Mouse (Mus musculus) embryonic facial prominence, embryonic 13.5 days (tissue): ENCODE measurements around the gene Nemp1. TPM values are rescaled to one million over a fixed set of nuclear protein-coding genes. Genes with fewer than 3 reads are reported as not detected.
"Not testable (repeated sequence)": the region's sequence is repeated elsewhere in the genome, so short reads cannot be mapped to it uniquely, and the experiment has no call there.

Experiments
- ATAC-seq: fragments of 200-750 bp; cut with Nextera tagmentation; 2 replicates; pipeline ENCODE4 v1.8.0; 2017; ENCODE audit warnings: low read depth; ENCODE audit not compliant: insufficient number of reproducible peaks, insufficient read depth, low FRiP score, low TSS enrichment
- H3K27ac ChIP-seq: fragments of 300-500 bp; sonication (generic); 2 replicates; pipeline ENCODE4 v1.5.1; 2015; ENCODE audit warnings: moderate library complexity, mild to moderate bottlenecking, inconsistent platforms
- H3K27me3 ChIP-seq: fragments of 300-500 bp; sonication (generic); 2 replicates; pipeline ENCODE4 v1.6.1; 2015; ENCODE audit warnings: mild to moderate bottlenecking, inconsistent platforms
- H3K36me3 ChIP-seq: fragments of 300-500 bp; sonication (generic); 2 replicates; pipeline ENCODE4 v1.6.1; 2015; ENCODE audit warnings: mild to moderate bottlenecking, inconsistent platforms
- H3K4me1 ChIP-seq: fragments of 300-500 bp; sonication (generic); 2 replicates; pipeline ENCODE4 v1.6.1; 2015; ENCODE audit warnings: inconsistent platforms
- H3K4me2 ChIP-seq: fragments of 300-500 bp; sonication (generic); 2 replicates; pipeline ENCODE4 v1.6.1; 2015; ENCODE audit warnings: moderate library complexity, mild to moderate bottlenecking, inconsistent platforms
- H3K4me3 ChIP-seq: fragments of 300-500 bp; sonication (generic); 2 replicates; pipeline ENCODE4 v1.5.1; 2015; ENCODE audit warnings: mild to moderate bottlenecking, inconsistent platforms
- H3K9ac ChIP-seq: fragments of 300-500 bp; sonication (generic); 2 replicates; pipeline ENCODE4 v1.6.1; 2015; ENCODE audit warnings: mild to moderate bottlenecking, inconsistent platforms
- H3K9me3 ChIP-seq: fragments of 300-500 bp; sonication (generic); 2 replicates; pipeline ENCODE4 v1.6.1; 2016; ENCODE audit warnings: inconsistent platforms
- WGBS: fragments of 180-500 bp; shearing (Covaris S2); methylation state at CpG from one replicate; pipeline ENCODE4 v1.1.7; 2015; ENCODE audit warnings: mixed read lengths; 5-methylcytosine and 5-hydroxymethylcytosine counted together
- polyA plus RNA-seq: library from polyadenylated mRNA; unstranded; fragments of >200 nt; fragmentation: Nextera tagmentation; extraction: Ambion mirVana; gene quantifications from 2 replicates; pipeline ENCODE4 v1.2.1, GENCODE M21; 2015

The Nemp1 gene
- polyA plus RNA-seq, 1 experiment from 2014 or later, result 9.1 TPM

DNA sequence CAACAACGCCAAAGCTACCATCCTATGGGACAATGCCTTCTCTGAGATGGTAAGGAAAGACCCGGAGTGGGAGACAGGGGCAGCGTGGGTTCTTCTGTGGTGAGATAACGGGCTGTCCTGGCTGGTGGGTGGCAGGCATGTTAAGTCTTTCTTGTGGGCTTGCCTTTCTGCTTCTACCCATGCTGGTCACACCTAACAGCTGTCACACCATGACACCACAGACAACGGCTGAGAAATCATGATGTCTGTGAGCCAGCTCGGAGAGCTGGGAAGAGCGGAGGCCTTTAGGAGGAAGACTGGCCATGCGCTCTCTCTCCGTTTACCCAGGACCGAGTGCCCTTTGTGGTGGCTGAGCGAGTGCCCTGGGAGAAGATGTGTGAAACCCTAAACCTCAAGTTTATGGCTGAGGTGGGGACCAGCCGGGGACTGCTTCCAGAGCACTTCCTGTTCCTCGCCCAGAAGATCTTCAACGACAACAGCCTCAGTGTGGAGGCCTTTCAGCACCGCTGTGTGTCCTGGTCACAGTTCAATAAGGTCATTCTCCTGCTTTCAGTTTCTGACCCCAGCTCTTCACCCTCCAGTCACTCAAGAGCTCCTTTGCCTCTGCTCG is 11.6 kb upstream of the Nemp1 start:
- peaks cover 21% of the 10 kb centered on the region for H3K4me1 ChIP-seq
- H3K4me3 ChIP-seq, result no peak overlapping the region
- 66% methylated on average over 16 of the region's 16 CpGs for WGBS
- H3K36me3 ChIP-seq, result peaks cover 66% of the 10 kb centered on the region
- no peaks in the 10 kb centered on the region for H3K9me3 ChIP-seq
- H3K27me3 ChIP-seq, result no peaks in the 10 kb centered on the region
- ATAC-seq, result no peak
- no peak overlapping the region for H3K27ac ChIP-seq
- no peak overlapping the region for H3K4me2 ChIP-seq
- H3K9ac ChIP-seq, result no peak overlapping the region

DNA sequence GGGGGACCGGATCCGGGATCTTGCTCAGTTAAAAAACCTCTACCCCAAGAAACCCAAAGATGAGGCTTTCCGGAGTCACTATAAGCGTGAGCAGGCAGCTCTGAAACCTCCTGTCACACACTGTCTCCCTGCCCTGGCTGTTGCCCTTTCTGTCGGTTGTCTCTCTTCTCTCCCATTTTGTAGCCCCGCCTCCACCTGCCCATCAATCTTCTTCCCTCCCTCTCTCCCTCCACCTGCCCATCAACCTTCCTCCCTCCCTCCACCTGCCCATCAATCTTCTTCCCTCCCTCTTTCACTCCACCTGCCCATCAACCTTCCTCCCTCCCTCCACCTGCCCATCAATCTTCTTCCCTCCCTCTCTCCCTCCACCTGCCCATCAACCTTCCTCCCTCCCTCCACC is 9.1 kb upstream of the Nemp1 start:
- not testable (repeated sequence) for H3K4me3 ChIP-seq, H3K4me2 ChIP-seq, ATAC-seq, H3K27me3 ChIP-seq, H3K27ac ChIP-seq, H3K9ac ChIP-seq, H3K9me3 ChIP-seq
- peaks cover 40% of the 10 kb centered on the region for H3K4me1 ChIP-seq
- WGBS, result 48% methylated on average over 6 of the region's 6 CpGs
- peaks cover 70% of the 10 kb centered on the region for H3K36me3 ChIP-seq

GRCm38 (mm10) chr10:127658076-127658475 is 8.6 kb upstream of the Nemp1 start:
- peak overlapping the region; percentile 39; the same call in 1 of the 2 replicates for H3K27ac ChIP-seq
- peaks cover 40% of the 10 kb centered on the region for H3K4me1 ChIP-seq
- no peak overlapping the region for H3K9ac ChIP-seq
- H3K4me2 ChIP-seq, result peak overlapping the region; percentile 5; the same call in 1 of the 2 replicates
- no peaks in the 10 kb centered on the region for H3K9me3 ChIP-seq
- no peak for ATAC-seq
- no peak overlapping the region for H3K4me3 ChIP-seq
- no peaks in the 10 kb centered on the region for H3K27me3 ChIP-seq
- peaks cover 70% of the 10 kb centered on the region for H3K36me3 ChIP-seq
- WGBS, result 10% methylated on average over 6 of the region's 6 CpGs

DNA sequence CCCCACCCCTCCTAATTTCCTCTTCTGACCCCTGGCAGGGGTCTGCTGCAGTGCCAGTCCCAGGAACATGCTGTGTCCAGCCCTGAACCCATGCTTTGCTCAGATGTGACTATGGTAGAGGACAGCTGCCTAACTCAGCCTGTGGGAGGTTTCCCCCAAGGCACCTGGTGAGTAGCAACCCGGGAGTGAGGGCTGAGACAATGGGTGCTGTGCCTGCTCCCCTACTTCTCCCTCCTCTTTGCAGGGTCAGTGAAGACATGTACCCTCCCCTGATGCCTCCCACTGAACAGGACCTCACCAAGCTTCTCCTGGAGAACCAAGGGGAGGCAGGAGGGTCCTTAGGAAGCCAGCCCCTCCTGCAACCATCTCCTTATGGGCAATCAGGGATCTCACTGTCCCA is 7.2 kb upstream of the Nemp1 start:
- H3K4me2 ChIP-seq, result no peak overlapping the region
- 56% methylated on average over 1 of the region's 1 CpGs for WGBS
- no peak overlapping the region for H3K4me3 ChIP-seq
- H3K9me3 ChIP-seq, result no peaks in the 10 kb centered on the region
- no peak for ATAC-seq
- no peaks in the 10 kb centered on the region for H3K27me3 ChIP-seq
- H3K36me3 ChIP-seq, result peaks cover 72% of the 10 kb centered on the region
- H3K4me1 ChIP-seq, result peaks cover 50% of the 10 kb centered on the region
- H3K27ac ChIP-seq, result no peak overlapping the region
- H3K9ac ChIP-seq, result no peak overlapping the region

DNA sequence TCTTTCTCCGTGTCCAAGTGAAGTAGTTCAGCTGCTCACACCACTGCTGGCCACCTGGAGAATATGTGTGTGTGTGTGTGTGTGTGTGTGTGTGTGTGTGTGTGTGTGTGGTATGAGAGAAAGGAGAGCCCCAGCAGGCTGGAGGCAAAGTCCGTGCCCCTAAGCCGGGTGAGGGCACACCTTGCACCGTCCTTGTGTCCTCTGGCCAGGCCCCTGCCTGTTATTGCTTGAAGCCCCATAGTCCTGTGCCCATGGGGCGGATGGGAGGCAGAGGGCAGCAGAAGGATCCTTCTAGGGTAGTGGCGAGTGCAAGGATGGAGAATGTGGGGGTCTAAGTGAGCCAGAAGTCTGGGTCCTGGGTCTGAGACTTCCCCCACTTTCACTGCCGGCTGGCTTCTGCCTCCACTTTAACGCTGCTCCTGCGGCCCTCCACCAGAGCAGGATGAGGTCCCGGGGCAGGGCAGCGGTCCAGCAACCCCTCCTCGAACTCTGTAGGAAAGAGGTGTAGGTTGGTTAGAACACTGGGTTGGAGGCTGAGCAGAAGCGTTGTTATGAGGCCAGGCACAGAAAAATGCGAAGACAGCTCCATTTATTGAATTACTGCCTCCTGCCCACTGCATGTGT is 5.3 kb upstream of the Nemp1 start:
- Histone ChIP-seq H3K4me2 (peak overlapping the region; percentile 90), H3K9ac (peak overlapping the region; percentile 55), H3K27me3 (no peaks in the 10 kb centered on the region), H3K9me3 (no peaks in the 10 kb centered on the region), H3K4me1 (peaks cover 63% of the 10 kb centered on the region), H3K36me3 (peaks cover 59% of the 10 kb centered on the region), H3K27ac (peak overlapping the region; percentile 86), H3K4me3 (peak overlapping the region; percentile 87)
- no peak for ATAC-seq
- WGBS, result 28% methylated on average over 14 of the region's 14 CpGs

- Histone ChIP-seq H3K4me3 (peak overlapping the region; percentile 87), H3K27ac (peak overlapping the region; percentile 86), H3K4me2 (peak overlapping the region; percentile 90), H3K27me3 (no peaks in the 10 kb centered on the region), H3K4me1 (peaks cover 63% of the 10 kb centered on the region), H3K36me3 (peaks cover 55% of the 10 kb centered on the region), H3K9me3 (no peaks in the 10 kb centered on the region), H3K9ac (peak overlapping the region; percentile 62)
- ATAC-seq, result peak; percentile 23; the same call in 1 of the 2 replicates
- WGBS, result 8% methylated on average over 16 of the region's 16 CpGs
These were observed 4.6 kb upstream of the Nemp1 start for GRCm38 (mm10) chr10:127661915-127662663.

- 28% methylated on average over 19 of the region's 19 CpGs for WGBS
- Histone ChIP-seq H3K4me3 (peak overlapping the region; percentile 87), H3K9ac (peak overlapping the region; percentile 62), H3K27ac (peak overlapping the region; percentile 86), H3K27me3 (no peaks in the 10 kb centered on the region), H3K36me3 (peaks cover 53% of the 10 kb centered on the region), H3K4me1 (peaks cover 65% of the 10 kb centered on the region), H3K9me3 (no peaks in the 10 kb centered on the region), H3K4me2 (peak overlapping the region; percentile 90)
- no peak for ATAC-seq
These were observed 3.9 kb upstream of the Nemp1 start for GRCm38 (mm10) chr10:127662666-127663253.

DNA sequence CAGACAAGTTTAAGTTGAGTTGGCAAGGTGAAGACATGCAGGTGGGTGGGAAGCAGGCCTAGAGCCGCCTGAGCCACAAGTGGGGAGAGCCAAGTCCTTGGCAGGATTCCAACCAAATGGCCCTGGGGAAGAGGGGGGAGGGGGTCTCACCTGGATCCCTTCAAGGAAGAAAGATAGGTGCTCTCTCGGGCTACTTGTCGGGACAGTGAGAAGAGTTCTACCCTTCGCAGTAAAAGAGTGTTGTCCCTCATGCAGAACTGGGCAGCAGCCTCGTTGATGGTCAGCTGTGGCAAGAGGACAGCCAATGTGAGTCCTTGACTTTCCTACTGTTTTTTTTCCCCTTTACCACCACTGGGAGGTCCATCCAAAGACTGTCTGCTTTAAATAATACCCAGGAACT is 3.1 kb upstream of the Nemp1 start:
- WGBS, result 20% methylated on average over 5 of the region's 5 CpGs
- peak overlapping the region; percentile 94; the same call in 1 of the 2 replicates for H3K9ac ChIP-seq
- no peaks in the 10 kb centered on the region for H3K9me3 ChIP-seq
- H3K27me3 ChIP-seq, result no peaks in the 10 kb centered on the region
- peaks cover 53% of the 10 kb centered on the region for H3K36me3 ChIP-seq
- no peak for ATAC-seq
- H3K4me2 ChIP-seq, result peak overlapping the region; percentile 90
- H3K4me3 ChIP-seq, result peak overlapping the region; percentile 87
- H3K4me1 ChIP-seq, result peaks cover 58% of the 10 kb centered on the region
- peak overlapping the region; percentile 86 for H3K27ac ChIP-seq

GRCm38 (mm10) chr10:127664166-127664565 is 2.5 kb upstream of the Nemp1 start:
- peaks cover 53% of the 10 kb centered on the region for H3K36me3 ChIP-seq
- H3K4me2 ChIP-seq, result peak overlapping the region; percentile 90
- no peak for ATAC-seq
- H3K27me3 ChIP-seq, result no peaks in the 10 kb centered on the region
- peak overlapping the region; percentile 94 for H3K9ac ChIP-seq
- peak overlapping the region; percentile 87 for H3K4me3 ChIP-seq
- WGBS, result 28% methylated on average over 16 of the region's 16 CpGs
- H3K4me1 ChIP-seq, result peaks cover 63% of the 10 kb centered on the region
- H3K27ac ChIP-seq, result peak overlapping the region; percentile 86; the same call in 1 of the 2 replicates
- no peaks in the 10 kb centered on the region for H3K9me3 ChIP-seq

DNA sequence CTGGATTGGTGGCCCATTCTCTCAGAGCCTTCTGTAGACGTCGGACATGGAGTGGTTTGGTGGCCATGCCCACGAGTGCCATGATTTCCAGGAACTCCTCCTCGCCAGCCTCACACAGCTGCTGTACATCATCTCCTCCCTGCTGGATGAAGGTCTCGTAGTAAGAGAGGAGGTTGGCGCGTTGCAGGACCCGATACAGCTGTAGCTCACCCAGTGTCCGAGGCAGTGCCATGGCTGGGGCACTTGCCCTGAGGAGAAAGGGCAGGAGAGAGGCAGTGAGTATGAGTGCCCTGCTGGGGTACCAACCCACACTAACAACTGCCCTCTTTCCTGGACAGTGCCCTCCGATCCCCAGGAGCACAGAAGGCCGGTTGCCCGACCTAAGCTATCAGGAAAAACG is 1.8 kb upstream of the Nemp1 start:
- 27% methylated on average over 13 of the region's 13 CpGs for WGBS

GRCm38 (mm10) chr10:127665366-127666181 is 1.1 kb upstream of the Nemp1 start:
- peak overlapping the region; percentile 87 for H3K4me3 ChIP-seq
- H3K9me3 ChIP-seq, result no peaks in the 10 kb centered on the region
- peaks cover 41% of the 10 kb centered on the region for H3K36me3 ChIP-seq
- H3K9ac ChIP-seq, result peak overlapping the region; percentile 94
- ATAC-seq, result no peak
- H3K4me1 ChIP-seq, result peaks cover 66% of the 10 kb centered on the region
- H3K27ac ChIP-seq, result peak overlapping the region; percentile 100
- H3K4me2 ChIP-seq, result peak overlapping the region; percentile 90
- 3% methylated on average over 14 of the region's 14 CpGs for WGBS
- no peaks in the 10 kb centered on the region for H3K27me3 ChIP-seq

More for the DNA sequence above, 1.8 kb upstream of the Nemp1 start:
- Histone ChIP-seq H3K4me3 (peak overlapping the region; percentile 87), H3K4me2 (peak overlapping the region; percentile 90), H3K27ac (peak overlapping the region; percentile 86; the same call in 1 of the 2 replicates), H3K9me3 (no peaks in the 10 kb centered on the region), H3K4me1 (peaks cover 68% of the 10 kb centered on the region), H3K36me3 (peaks cover 48% of the 10 kb centered on the region), H3K9ac (peak overlapping the region; percentile 94), H3K27me3 (no peaks in the 10 kb centered on the region)
- ATAC-seq, result no peak
